23 mouse cellular contexts compared by ENCODE assay signal in the genomic region with DNA sequence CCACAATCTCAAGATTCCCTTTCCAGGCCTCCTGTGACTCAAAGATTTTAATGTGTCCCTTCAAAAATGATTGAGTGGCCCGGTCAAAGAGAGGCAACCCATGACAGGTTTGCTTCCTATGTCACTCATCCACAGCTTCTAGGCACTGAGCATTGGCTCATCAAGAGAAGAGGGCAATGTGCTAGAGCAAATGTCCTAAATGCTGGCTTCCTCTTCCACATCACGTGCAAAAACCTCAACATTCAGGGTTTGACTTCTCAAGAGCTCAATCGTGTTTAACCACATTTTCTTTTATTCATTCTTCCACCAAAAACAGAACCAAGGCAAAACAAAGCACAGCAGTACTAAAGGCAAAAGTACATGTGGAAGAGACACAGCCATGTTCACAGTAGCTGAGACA. TPM values are rescaled to one million over a fixed set of nuclear protein-coding genes. Genes with fewer than 3 reads are reported as not detected.
"Had no signal": no experiment of that assay in that cellular context is flagged by ENCODE, and none has a peak within 500 bp of the region (broad histone marks: within the 10 kb centered on the region; RNA-seq: fewer than 3 reads in every experiment).

No protein-coding gene starts in this region.

- H3K27me3 ChIP-seq: megakaryocyte, embryonic 14.5 days; midbrain, embryonic 12.5 days; neural tube, embryonic 13.5 days; neural tube, embryonic 15.5 days had no signal

- H3K4me1 ChIP-seq: megakaryocyte, embryonic 14.5 days; neural tube, embryonic 13.5 days; neural tube, embryonic 15.5 days had no signal

- H3K4me2 ChIP-seq: lung, embryonic 14.5 days; midbrain, embryonic 12.5 days; neural tube, embryonic 13.5 days; neural tube, embryonic 15.5 days had no signal

- H3K9ac ChIP-seq: liver, embryonic 14.5 days; lung, embryonic 14.5 days; midbrain, embryonic 12.5 days; neural tube, embryonic 13.5 days; neural tube, embryonic 15.5 days had no signal

- H3K27ac ChIP-seq: liver, embryonic 14.5 days; midbrain, embryonic 12.5 days; neural tube, embryonic 13.5 days; neural tube, embryonic 15.5 days had no signal

- H3K36me3 ChIP-seq: midbrain, embryonic 12.5 days; neural tube, embryonic 13.5 days; neural tube, embryonic 15.5 days had no signal

- DNase-seq: lung, adult 18-20 months; lung, embryonic 14.5 days; lung, postnatal 10 days; lung, postnatal 4 days; midbrain, embryonic 14.5 days; retina, postnatal 1 day; right cerebral cortex, adult 18-20 months; right cerebral cortex, postnatal 25 days; right cerebral cortex, postnatal 4 days; spleen, adult 18-20 months; thymus, adult 18-20 months; thymus, postnatal 14 days; thymus, postnatal 36 days had no signal

- H3K4me3 ChIP-seq: megakaryocyte, embryonic 14.5 days; midbrain, embryonic 12.5 days; myocyte; neural tube, embryonic 13.5 days; neural tube, embryonic 15.5 days had no signal

- H3K9me3 ChIP-seq: neural tube, embryonic 15.5 days had no signal

RNA-seq across cellular contexts. Expression of a gene that starts 2.4 kb away (rescaled TPM):
- total RNA-seq: midbrain, postnatal 0 days had no signal
- polyA plus RNA-seq: liver, embryonic 14.5 days; liver, embryonic 16.5 days; lung, embryonic 14.5 days; midbrain, embryonic 12.5 days; midbrain, postnatal 0 days; myocyte; neural tube, embryonic 11.5 days; neural tube, embryonic 13.5 days; neural tube, embryonic 15.5 days; stomach, embryonic 14.5 days had no signal
